27 mouse cellular contexts compared by ENCODE assay signal in the genomic region with DNA sequence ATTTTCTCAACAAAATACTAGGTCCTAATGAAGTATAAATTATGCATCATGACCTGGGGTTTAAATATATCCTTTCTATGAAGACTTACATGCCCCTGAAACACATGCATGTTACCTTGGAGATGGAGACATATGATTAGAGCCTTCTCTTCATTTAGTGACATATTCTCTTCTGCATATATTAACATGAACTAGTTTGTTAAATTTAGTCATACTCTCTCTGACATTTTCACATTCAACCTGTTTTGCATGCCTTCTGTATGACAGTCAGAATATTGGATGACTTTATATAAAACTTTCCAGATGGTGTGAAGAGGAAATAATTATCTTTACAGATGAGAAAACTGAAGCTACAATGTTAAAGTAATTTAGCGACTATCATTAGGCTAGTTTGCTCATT.
A peak's percentile ranks its signal among the peaks of the same experiment; 100 is the strongest.
DNase-seq lines count a peak whose midpoint lies in the region; ATAC-seq and TF ChIP-seq lines count a peak whose summit lies in the region.
"Had no signal": no experiment of that assay in that cellular context is flagged by ENCODE, and none has a peak within 500 bp of the region (broad histone marks: within the 10 kb centered on the region; RNA-seq: fewer than 3 reads in every experiment).

No protein-coding gene starts in this region.

- H3K4me2 ChIP-seq in forebrain, postnatal 0 days (ENCODE audit: low read depth), result no peak overlapping the region
- H3K4me2 ChIP-seq in forebrain, embryonic 15.5 days (replicated peaks), result no peak overlapping the region
- H3K4me2 ChIP-seq in midbrain, embryonic 14.5 days (ENCODE audit: low read length), result no peak overlapping the region
- H3K4me2 ChIP-seq: embryonic facial prominence, embryonic 13.5 days; embryonic facial prominence, embryonic 15.5 days; forebrain, embryonic 12.5 days had no signal

- TF ChIP-seq CTCF in forebrain, postnatal 0 days (IDR thresholded peaks at IDR 0.05; ENCODE audit: low read depth), result no peak
- TF ChIP-seq CTCF in layer of hippocampus, adult 2 months (conservative IDR thresholded peaks at IDR 0.05), result no peak

- 83% methylated on average over 1 of the region's 1 CpGs for WGBS in forebrain, postnatal 0 days
- 92% methylated on average over 1 of the region's 1 CpGs for WGBS in forebrain, embryonic 15.5 days
- WGBS in midbrain, embryonic 14.5 days, result 91% methylated on average over 1 of the region's 1 CpGs

- peak; percentile 83 for ATAC-seq in forebrain, postnatal 0 days
- no peak for ATAC-seq in forebrain, embryonic 15.5 days (replicated peaks)
- no peak for ATAC-seq in midbrain, embryonic 14.5 days (ENCODE audit: low FRiP score, low TSS enrichment)
- ATAC-seq: activated CD4-positive, CD25-positive, alpha-beta regulatory T cell, adult 4 months; CD4-positive, CD25-positive, alpha-beta regulatory T cell, adult 4 months; forebrain, embryonic 14.5 days; Patski had no signal

- no peak overlapping the region for H3K27ac ChIP-seq in forebrain, postnatal 0 days (ENCODE audit: low read depth, low read length)
- H3K27ac ChIP-seq in forebrain, embryonic 15.5 days (replicated peaks), result no peak overlapping the region
- H3K27ac ChIP-seq in layer of hippocampus, adult 2 months, result peak overlapping the region; percentile 57
- no peak overlapping the region for H3K27ac ChIP-seq in midbrain, embryonic 14.5 days (replicated peaks; ENCODE audit: low read depth, low read length)
- H3K27ac ChIP-seq: embryonic facial prominence, embryonic 13.5 days; embryonic facial prominence, embryonic 15.5 days; forebrain, embryonic 10.5 days; forebrain, embryonic 12.5 days had no signal

- no peaks in the 10 kb centered on the region for H3K9me3 ChIP-seq in forebrain, postnatal 0 days (ENCODE audit: low read length)
- H3K9me3 ChIP-seq in forebrain, embryonic 15.5 days, result no peaks in the 10 kb centered on the region
- no peaks in the 10 kb centered on the region for H3K9me3 ChIP-seq in midbrain, embryonic 14.5 days (ENCODE audit: control insufficient read depth, low read length)
- H3K9me3 ChIP-seq: embryonic facial prominence, embryonic 13.5 days; embryonic facial prominence, embryonic 15.5 days; forebrain, embryonic 10.5 days; forebrain, embryonic 12.5 days had no signal

- no peaks in the 10 kb centered on the region for H3K4me1 ChIP-seq in forebrain, postnatal 0 days (ENCODE audit: insufficient read depth)
- H3K4me1 ChIP-seq in forebrain, embryonic 15.5 days, result no peaks in the 10 kb centered on the region
- H3K4me1 ChIP-seq in midbrain, embryonic 14.5 days (ENCODE audit: control insufficient read depth, insufficient read depth, low read length), result no peaks in the 10 kb centered on the region
- H3K4me1 ChIP-seq: embryonic facial prominence, embryonic 13.5 days; embryonic facial prominence, embryonic 15.5 days; forebrain, embryonic 10.5 days; forebrain, embryonic 12.5 days had no signal

- peak; percentile 14 for DNase-seq in forebrain, postnatal 0 days
- DNase-seq in layer of hippocampus, adult 2 months (ENCODE audit: low spot score in 2 of 2), result peak in 1 of 2 experiments; percentile 7
- no peak for DNase-seq in layer of hippocampus, adult 8-10 months (ENCODE audit: low spot score in 2 of 2)
- DNase-seq in midbrain, embryonic 14.5 days, result no peak
- DNase-seq: adrenal gland, adult 8-10 months; adrenal gland, postnatal 14 days; adrenal gland, postnatal 36 days; B cell, adult 2 months; cerebellum, adult 11 months; cerebellum, adult 18-20 months; cerebellum, adult 8-10 months; cerebellum, adult 9-11 months; cerebellum, postnatal 14 days; cerebellum, postnatal 36 days; embryo, embryonic 11 days had no signal

- no peaks in the 10 kb centered on the region for H3K27me3 ChIP-seq in forebrain, postnatal 0 days (ENCODE audit: insufficient read depth, low read length)
- no peaks in the 10 kb centered on the region for H3K27me3 ChIP-seq in forebrain, embryonic 15.5 days
- no peaks in the 10 kb centered on the region for H3K27me3 ChIP-seq in midbrain, embryonic 14.5 days (ENCODE audit: control insufficient read depth, insufficient read depth, low read length)
- H3K27me3 ChIP-seq: CH12.LX; embryonic facial prominence, embryonic 13.5 days; embryonic facial prominence, embryonic 15.5 days; forebrain, embryonic 12.5 days; Patski had no signal

- no peak overlapping the region for H3K9ac ChIP-seq in forebrain, postnatal 0 days
- H3K9ac ChIP-seq in forebrain, embryonic 15.5 days (replicated peaks), result no peak overlapping the region
- no peak overlapping the region for H3K9ac ChIP-seq in midbrain, embryonic 14.5 days (replicated peaks; ENCODE audit: low read length)
- H3K9ac ChIP-seq: embryonic facial prominence, embryonic 13.5 days; embryonic facial prominence, embryonic 15.5 days; forebrain, embryonic 12.5 days had no signal

- H3K36me3 ChIP-seq in forebrain, postnatal 0 days (ENCODE audit: insufficient read depth), result no peaks in the 10 kb centered on the region
- no peaks in the 10 kb centered on the region for H3K36me3 ChIP-seq in forebrain, embryonic 15.5 days
- no peaks in the 10 kb centered on the region for H3K36me3 ChIP-seq in midbrain, embryonic 14.5 days (ENCODE audit: control insufficient read depth, insufficient read depth, low read length)
- H3K36me3 ChIP-seq: embryonic facial prominence, embryonic 13.5 days; embryonic facial prominence, embryonic 15.5 days; forebrain, embryonic 10.5 days; forebrain, embryonic 12.5 days; G1E had no signal

- no peak overlapping the region for H3K4me3 ChIP-seq in forebrain, postnatal 0 days (ENCODE audit: low read depth, low read length)
- no peak overlapping the region for H3K4me3 ChIP-seq in forebrain, embryonic 15.5 days
- H3K4me3 ChIP-seq in layer of hippocampus, adult 2 months, result no peak overlapping the region
- H3K4me3 ChIP-seq in midbrain, embryonic 14.5 days (replicated peaks; ENCODE audit: low read depth, low read length), result no peak overlapping the region
- H3K4me3 ChIP-seq: embryonic facial prominence, embryonic 13.5 days; embryonic facial prominence, embryonic 15.5 days; erythroblast, embryonic 14.5 days; forebrain, embryonic 10.5 days; forebrain, embryonic 12.5 days had no signal
